Mouse (Mus musculus) megakaryocyte, adult 5-6 weeks (primary cell): Measurements from ENCODE around the gene Ckap2. TPM values are rescaled to one million over a fixed set of nuclear protein-coding genes. Genes with fewer than 3 reads are reported as not detected.

Experiments used
- ATAC-seq: 2 replicates; pipeline ENCODE4 v1.8.0; 2016; ENCODE audit warnings: mild to moderate bottlenecking, inconsistent platforms; ENCODE audit not compliant: poor library complexity, severe bottlenecking
- total RNA-seq, 2 experiments: library from RNA; stranded (forward) in 1 of 2; stranded (reverse) in 1 of 2; fragments of 153-499, 151-499 nt in 1 of 2; fragments of 221-1000, 200-1000 nt in 1 of 2; gene quantifications; 2 replicates each; pipeline versions ENCODE4 v1.2.3 to v1.2.4; 2015 to 2017

The Ckap2 gene
- total RNA-seq (2015) = 66.7 and 76.1 TPM in 2 replicates
- 46.4 and 54.6 TPM in 2 replicates for total RNA-seq (2017)

GRCm38 (mm10) chr8:22185431-22186397, at the start of gene Ckap2:
TSS of gene Ckap2 (minus strand) at chr8:22185819.
- ATAC-seq = peak; percentile 97

GRCm38 (mm10) chr8:22228621-22229020, 43.0 kb upstream of the Ckap2 start:
- ATAC-seq = peak; percentile 71

GRCm38 (mm10) chr8:22227061-22227877, 41.6 kb upstream of the Ckap2 start, which contains the start of gene Thsd1:
TSS of gene Thsd1 (plus strand) at chr8:22227313.
- ATAC-seq = peak; percentile 85

- ATAC-seq = no peak
Measured at GRCm38 (mm10) chr8:22226361-22226760, 40.7 kb upstream of the Ckap2 start.

- ATAC-seq = no peak
Measured at GRCm38 (mm10) chr8:22214826-22215225, 29.2 kb upstream of the Ckap2 start.

- ATAC-seq = no peak
Measured at GRCm38 (mm10) chr8:22209012-22209411, 23.4 kb upstream of the Ckap2 start.

GRCm38 (mm10) chr8:22207535-22207934, 21.9 kb upstream of the Ckap2 start:
- peak; percentile 69 for ATAC-seq

- ATAC-seq = no peak
Measured at GRCm38 (mm10) chr8:22199481-22199880, 13.9 kb upstream of the Ckap2 start.

GRCm38 (mm10) chr8:22197914-22198313, 12.3 kb upstream of the Ckap2 start:
- ATAC-seq = no peak

GRCm38 (mm10) chr8:22193432-22194010, 7.9 kb upstream of the Ckap2 start:
- ATAC-seq = peak; percentile 48

- peak; percentile 95 for ATAC-seq
Measured at GRCm38 (mm10) chr8:22192660-22193431, 7.2 kb upstream of the Ckap2 start, which contains the start of gene Vps36. TSS of gene Vps36 (plus strand) at chr8:22192809.

GRCm38 (mm10) chr8:22184884-22185283, 735 bp downstream of the Ckap2 start:
- peak; percentile 50 for ATAC-seq

GRCm38 (mm10) chr8:22175966-22176365, 9.7 kb downstream of the Ckap2 start:
- no peak for ATAC-seq

GRCm38 (mm10) chr8:22169167-22169566, 16.5 kb downstream of the Ckap2 start:
- ATAC-seq = no peak

- ATAC-seq = peak; percentile 96
Measured at GRCm38 (mm10) chr8:22166080-22166603, 19.5 kb downstream of the Ckap2 start, which contains the start of gene Nek3. TSS of gene Nek3 (minus strand) at chr8:22166435.

GRCm38 (mm10) chr8:22165251-22166079, 20.2 kb downstream of the Ckap2 start:
- peak; percentile 15; the same call in 1 of the 2 replicates for ATAC-seq

GRCm38 (mm10) chr8:22164431-22164830, 21.2 kb downstream of the Ckap2 start:
- no peak for ATAC-seq

GRCm38 (mm10) chr8:22162206-22162605, 23.4 kb downstream of the Ckap2 start:
- ATAC-seq = no peak

- no peak for ATAC-seq
Measured at GRCm38 (mm10) chr8:22150345-22150663, 35.3 kb downstream of the Ckap2 start.
